Mouse (Mus musculus): ENCODE results near the gene Acad11.

- TF ChIP-seq CTCF (IDR thresholded peaks at IDR 0.05; ENCODE audit: extremely low read depth, insufficient read depth, low read length), result no peak
- no peak for TF ChIP-seq POLR2A (IDR thresholded peaks at IDR 0.05; ENCODE audit: extremely low read depth, insufficient read depth, low read length)
Measured at GRCm38 (mm10) chr9:104152121-104152520, 88.9 kb downstream of the Acad11 start.

Data from cortical plate, adult 2 months (tissue).